Mouse (Mus musculus) forebrain, embryonic 14.5 days (tissue): ENCODE measurements around the gene Chaf1a. TPM values are rescaled to one million over a fixed set of nuclear protein-coding genes. Genes with fewer than 3 reads are reported as not detected.

Source experiments
- ATAC-seq: fragments of 200-750 bp; cut with Nextera tagmentation; 2 replicates; pipeline ENCODE4 v1.8.0; 2017; ENCODE audit warnings: mild to moderate bottlenecking, moderate library complexity
- DNase-seq: peaks from one replicate; pipeline ENCODE4 v3.0.0-alpha.2; 2015; ENCODE audit warnings: low spot score
- H3K27ac ChIP-seq: fragments of 300-500 bp; sonication (generic); 2 replicates; pipeline ENCODE4 v1.5.1; 2014; ENCODE audit warnings: low read depth, mild to moderate bottlenecking, control low read depth, low read length, moderate library complexity
- H3K27me3 ChIP-seq: fragments of 300-500 bp; sonication (generic); replicated peaks from 2 replicates; pipeline ENCODE4 v1.6.1; 2014; ENCODE audit warnings: low read length, control low read depth, mixed read lengths; ENCODE audit not compliant: control insufficient read depth, insufficient read depth
- H3K36me3 ChIP-seq: fragments of 300-500 bp; sonication (generic); 2 replicates; pipeline ENCODE4 v1.6.1; 2014; ENCODE audit warnings: low read length, control low read depth; ENCODE audit not compliant: control insufficient read depth, insufficient read depth
- H3K4me1 ChIP-seq: fragments of 300-500 bp; sonication (generic); 2 replicates; pipeline ENCODE4 v1.6.1; 2014; ENCODE audit warnings: antibody characterized with exemption, low read length, control low read depth; ENCODE audit not compliant: control insufficient read depth, insufficient read depth
- H3K4me2 ChIP-seq: fragments of 300-500 bp; sonication (generic); 2 replicates; pipeline ENCODE4 v1.6.1; 2014; ENCODE audit warnings: mild to moderate bottlenecking, control low read depth, low read length
- H3K4me3 ChIP-seq: fragments of 300-500 bp; sonication (generic); 2 replicates; pipeline ENCODE4 v1.5.1; 2014; ENCODE audit warnings: low read depth, low read length, control low read depth
- H3K9ac ChIP-seq: fragments of 300-500 bp; sonication (generic); 2 replicates; pipeline ENCODE4 v1.6.1; 2014; ENCODE audit warnings: mild to moderate bottlenecking, low read length, control low read depth, moderate library complexity
- H3K9me3 ChIP-seq: fragments of 300-500 bp; sonication (generic); replicated peaks from 2 replicates; pipeline ENCODE4 v1.6.1; 2016; ENCODE audit warnings: low read length, control low read depth, mixed read lengths; ENCODE audit not compliant: control insufficient read depth
- WGBS: fragments of 180-500 bp; shearing (Covaris S2); extraction: QIAGEN DNeasy Blood & Tissue Kit; methylation state at CpG from one replicate; pipeline ENCODE4 v1.1.7; 2014; 5-methylcytosine and 5-hydroxymethylcytosine counted together
- polyA plus RNA-seq: library from polyadenylated mRNA; unstranded; fragments of >200 nt; fragmentation: Nextera tagmentation; extraction: Ambion mirVana; gene quantifications from 2 replicates; pipeline ENCODE4 v1.2.1, GENCODE M21; 2014

Chaf1a gene
- polyA plus RNA-seq, 1 experiment from 2014 or later, result 6.9 TPM

DNA sequence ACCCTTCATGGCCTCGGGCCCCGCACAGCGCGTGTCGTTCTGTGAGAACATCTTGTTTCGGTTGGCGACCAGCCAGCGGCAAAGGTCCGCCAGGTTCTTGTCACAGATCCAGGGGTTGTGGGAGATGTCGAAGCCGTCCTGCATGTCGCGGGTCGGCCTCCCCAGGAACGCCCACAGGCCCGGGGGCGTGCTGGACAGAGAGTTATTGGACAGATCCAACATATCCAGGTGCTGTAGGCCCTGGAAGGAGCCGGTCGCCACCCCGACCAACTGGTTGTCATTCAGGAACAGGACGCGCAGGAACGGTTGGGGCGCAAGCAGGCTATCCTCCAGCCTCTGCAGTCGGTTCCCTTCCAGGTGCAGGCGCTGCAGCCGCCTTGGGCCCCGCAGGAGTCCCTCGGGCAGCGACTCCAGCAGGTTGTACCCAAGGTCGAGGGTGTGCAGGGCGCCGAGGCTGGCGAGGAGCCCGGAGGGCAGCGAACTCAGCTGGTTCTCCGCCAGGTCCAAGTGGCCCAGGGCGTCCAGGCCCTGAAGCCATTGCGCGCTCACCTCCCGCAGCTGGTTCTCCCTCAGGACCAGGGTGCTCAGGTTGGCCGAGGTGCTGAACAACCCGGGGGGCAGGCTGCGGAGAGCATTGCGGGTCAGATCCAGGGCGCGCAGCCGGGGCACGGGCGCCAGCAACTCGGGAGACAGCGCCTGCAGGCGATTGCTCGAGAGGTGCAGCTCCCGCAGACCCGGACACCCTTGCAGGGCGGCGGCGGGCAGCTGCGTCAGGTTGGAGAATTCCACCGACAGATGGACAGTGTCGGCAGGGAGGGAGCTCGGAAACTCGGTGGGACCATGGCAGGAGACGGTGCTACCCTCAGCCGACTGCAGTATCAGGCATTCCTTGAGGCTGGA lies 80.0 kb downstream of the Chaf1a start:
- peaks cover 14% of the 10 kb centered on the region for H3K36me3 ChIP-seq
- H3K9me3 ChIP-seq, result peaks cover 10% of the 10 kb centered on the region
- DNase-seq (no peak), ATAC-seq (no peak)
- H3K4me2 ChIP-seq, result no peak overlapping the region
- no peak overlapping the region for H3K4me3 ChIP-seq
- no peak overlapping the region for H3K27ac ChIP-seq
- 0 out of 2 replicates have a peak, but pooled peaks cover 4% of the 10 kb centered on the region for H3K4me1 ChIP-seq
- H3K9ac ChIP-seq, result no peak overlapping the region
- WGBS, result 11% methylated on average over 65 of the region's 66 CpGs
- H3K27me3 ChIP-seq, result peaks cover 72% of the 10 kb centered on the region

DNA sequence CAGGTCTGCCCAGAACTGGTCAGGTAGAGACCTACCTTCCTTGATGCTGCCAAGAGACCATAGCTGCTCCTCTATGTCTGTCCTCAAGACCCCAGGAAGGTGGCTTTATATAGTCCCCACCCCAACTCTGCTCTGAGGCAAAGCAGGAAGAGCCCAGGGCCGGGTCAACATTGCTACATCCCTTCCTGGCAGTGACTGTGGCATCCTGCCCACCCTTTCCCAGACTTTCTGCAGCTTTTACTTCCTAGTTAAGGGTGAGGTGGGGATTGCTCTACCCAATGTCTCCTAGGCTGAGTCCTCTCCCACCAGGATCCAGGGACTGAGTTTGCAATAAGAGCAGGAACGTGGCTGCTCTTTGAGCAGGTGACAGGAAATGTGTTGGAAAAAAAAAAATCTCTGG lies 81.6 kb downstream of the Chaf1a start, which contains the start of gene Lrg1:
Gene Lrg1, minus strand, starts transcription at position 176 of the 400 bp plus-strand sequence.
- Histone ChIP-seq H3K9me3 (peaks cover 10% of the 10 kb centered on the region), H3K36me3 (peaks cover 15% of the 10 kb centered on the region), H3K27ac (no peak within 1 kb of the TSS), H3K4me2 (no peak within 1 kb of the TSS), H3K4me1 (0 out of 2 replicates have a peak, but pooled peaks cover 4% of the 10 kb centered on the region), H3K27me3 (peaks cover 65% of the 10 kb centered on the region), H3K9ac (no peak within 1 kb of the TSS), H3K4me3 (no peak within 1 kb of the TSS)
- WGBS, result 57% methylated on average over 2 of the region's 2 CpGs
- ATAC-seq (no peak), DNase-seq (no peak)

Other genes with a start within 250 kb of the Chaf1a start
- gene Zfp119a, start 161.5 kb upstream of the Chaf1a start, polyA plus RNA-seq, result 9.9 and 12.5 TPM in 2 replicates
- 16.1 and 16.9 TPM in 2 replicates for gene Zfp959, start 148.3 kb upstream of the Chaf1a start, polyA plus RNA-seq
- gene Zfp119b, start 90.9 kb upstream of the Chaf1a start, polyA plus RNA-seq, result 9.8 and 10.3 TPM in 2 replicates
- 2.6 and 3.8 TPM in 2 replicates for gene Ebi3, start 87.8 kb upstream of the Chaf1a start, polyA plus RNA-seq
- 25.4 and 26.1 TPM in 2 replicates for gene Yju2, start 81.3 kb upstream of the Chaf1a start, polyA plus RNA-seq
- 109 and 111 TPM in 2 replicates for gene Shd, start 70.0 kb upstream of the Chaf1a start, polyA plus RNA-seq
- gene Fsd1, start 53.9 kb upstream of the Chaf1a start, polyA plus RNA-seq, result 106 and 121 TPM in 2 replicates
- 4.7 and 5.0 TPM in 2 replicates for gene Stap2, start 34.9 kb upstream of the Chaf1a start, polyA plus RNA-seq
- 170 TPM in 2 replicates for gene Mpnd, start 34.7 kb upstream of the Chaf1a start, polyA plus RNA-seq
- gene Sh3gl1, start 3.8 kb upstream of the Chaf1a start, polyA plus RNA-seq, result 96.0 and 113 TPM in 2 replicates
- gene Ubxn6, start 34.6 kb downstream of the Chaf1a start, polyA plus RNA-seq, result 68.8 and 83.7 TPM in 2 replicates
- gene Hdgfl2, start 39.2 kb downstream of the Chaf1a start, polyA plus RNA-seq, result 81.5 and 109 TPM in 2 replicates
- gene Plin4, start 69.4 kb downstream of the Chaf1a start, polyA plus RNA-seq, result 0.04 and 0.07 TPM in 2 replicates
- gene Plin5, start 77.2 kb downstream of the Chaf1a start, polyA plus RNA-seq, result 0.42 and 0.67 TPM in 2 replicates
- not detected in 2 replicates for gene Lrg1, start 81.6 kb downstream of the Chaf1a start, polyA plus RNA-seq
- gene Sema6b, start 99.9 kb downstream of the Chaf1a start, polyA plus RNA-seq, result 9.4 and 12.1 TPM in 2 replicates
- gene Tnfaip8l1, start 122.0 kb downstream of the Chaf1a start, polyA plus RNA-seq, result 9.7 and 10.9 TPM in 2 replicates
- 58.8 and 63.5 TPM in 2 replicates for gene Mydgf, start 143.5 kb downstream of the Chaf1a start, polyA plus RNA-seq
- gene Dpp9, start 178.5 kb downstream of the Chaf1a start, polyA plus RNA-seq, result 18.3 and 25.9 TPM in 2 replicates
- gene Fem1a, start 216.4 kb downstream of the Chaf1a start, polyA plus RNA-seq, result 18.0 and 22.0 TPM in 2 replicates
- 1.5 and 2.2 TPM in 2 replicates for gene Ticam1, start 236.3 kb downstream of the Chaf1a start, polyA plus RNA-seq